Mouse (Mus musculus): ENCODE measurements around the gene I830077J02Rik. TPM values are rescaled to one million over a fixed set of nuclear protein-coding genes. Genes with fewer than 3 reads are reported as not detected.

Gene I830077J02Rik
- polyA plus RNA-seq, 1 experiment from 2014 or later, result 11.3 TPM

- no peaks in the 10 kb centered on the region for H3K79me2 ChIP-seq (ENCODE audit: inconsistent target)
- no peak overlapping the region for H3K4me3 ChIP-seq (ENCODE audit: inconsistent target)
- no peaks in the 10 kb centered on the region for H3K36me3 ChIP-seq (ENCODE audit: inconsistent target)
- peak overlapping the region; percentile 32 for H3K27ac ChIP-seq
- WGBS (ENCODE audit: missing documents), result 15% methylated on average over 11 of the region's 11 CpGs
These were observed 21.8 kb downstream of the I830077J02Rik start for GRCm38 (mm10) chr3:105910519-105911190.

- no peaks in the 10 kb centered on the region for H3K79me2 ChIP-seq (ENCODE audit: inconsistent target)
- H3K27ac ChIP-seq, result no peak overlapping the region
- no peaks in the 10 kb centered on the region for H3K36me3 ChIP-seq (ENCODE audit: inconsistent target)
- WGBS (ENCODE audit: missing documents), result 79% methylated on average over 4 of the region's 4 CpGs
- H3K4me3 ChIP-seq (ENCODE audit: inconsistent target), result no peak overlapping the region
These were observed 23.5 kb downstream of the I830077J02Rik start for GRCm38 (mm10) chr3:105908976-105909375.

GRCm38 (mm10) chr3:105907956-105908655 is 24.4 kb downstream of the I830077J02Rik start:
- 84% methylated on average over 8 of the region's 9 CpGs for WGBS (ENCODE audit: missing documents)
- Histone ChIP-seq H3K79me2 (ENCODE audit: inconsistent target) (no peaks in the 10 kb centered on the region), H3K4me3 (ENCODE audit: inconsistent target) (no peak overlapping the region), H3K27ac (no peak overlapping the region), H3K36me3 (ENCODE audit: inconsistent target) (no peaks in the 10 kb centered on the region)

GRCm38 (mm10) chr3:105904721-105905120 is 27.7 kb downstream of the I830077J02Rik start:
- WGBS (ENCODE audit: missing documents), result 93% methylated on average over 9 of the region's 9 CpGs
- Histone ChIP-seq H3K36me3 (ENCODE audit: inconsistent target) (no peaks in the 10 kb centered on the region), H3K4me3 (ENCODE audit: inconsistent target) (no peak overlapping the region), H3K27ac (no peak overlapping the region), H3K79me2 (ENCODE audit: inconsistent target) (no peaks in the 10 kb centered on the region)

- Histone ChIP-seq H3K79me2 (ENCODE audit: inconsistent target) (no peaks in the 10 kb centered on the region), H3K36me3 (ENCODE audit: inconsistent target) (no peaks in the 10 kb centered on the region), H3K27ac (no peak overlapping the region), H3K4me3 (ENCODE audit: inconsistent target) (no peak overlapping the region)
- 15% methylated on average over 4 of the region's 4 CpGs for WGBS (ENCODE audit: missing documents)
These were observed 28.3 kb downstream of the I830077J02Rik start for GRCm38 (mm10) chr3:105904213-105904612.

GRCm38 (mm10) chr3:105901468-105901867 is 31.0 kb downstream of the I830077J02Rik start:
- 0 out of 2 replicates have a peak overlapping the region, but pooled peaks have one; percentile 62 for H3K27ac ChIP-seq
- no peaks in the 10 kb centered on the region for H3K79me2 ChIP-seq (ENCODE audit: inconsistent target)
- H3K4me3 ChIP-seq (ENCODE audit: inconsistent target), result no peak overlapping the region
- H3K36me3 ChIP-seq (ENCODE audit: inconsistent target), result no peaks in the 10 kb centered on the region
- WGBS (ENCODE audit: missing documents), result 87% methylated on average over 4 of the region's 4 CpGs

GRCm38 (mm10) chr3:105900716-105901115 is 31.7 kb downstream of the I830077J02Rik start:
- Histone ChIP-seq H3K27ac (peak overlapping the region; percentile 62), H3K79me2 (ENCODE audit: inconsistent target) (no peaks in the 10 kb centered on the region), H3K36me3 (ENCODE audit: inconsistent target) (no peaks in the 10 kb centered on the region), H3K4me3 (ENCODE audit: inconsistent target) (no peak overlapping the region)
- 5% methylated on average over 3 of the region's 3 CpGs for WGBS (ENCODE audit: missing documents)

GRCm38 (mm10) chr3:105900266-105900665 is 32.2 kb downstream of the I830077J02Rik start:
- Histone ChIP-seq H3K4me3 (ENCODE audit: inconsistent target) (no peak overlapping the region), H3K27ac (peak overlapping the region; percentile 62)
- 28% methylated on average over 5 of the region's 6 CpGs for WGBS (ENCODE audit: missing documents)

GRCm38 (mm10) chr3:105899394-105900147 is 32.9 kb downstream of the I830077J02Rik start:
- Histone ChIP-seq H3K4me3 (ENCODE audit: inconsistent target) (no peak overlapping the region), H3K27ac (peak overlapping the region; percentile 62), H3K36me3 (ENCODE audit: inconsistent target) (no peaks in the 10 kb centered on the region), H3K79me2 (ENCODE audit: inconsistent target) (no peaks in the 10 kb centered on the region)
- WGBS (ENCODE audit: missing documents), result 48% methylated on average over 8 of the region's 8 CpGs

More at GRCm38 (mm10) chr3:105900266-105900665, 32.2 kb downstream of the I830077J02Rik start:
- Histone ChIP-seq H3K79me2 (ENCODE audit: inconsistent target) (no peaks in the 10 kb centered on the region), H3K36me3 (ENCODE audit: inconsistent target) (no peaks in the 10 kb centered on the region)

GRCm38 (mm10) chr3:105898861-105899260 is 33.6 kb downstream of the I830077J02Rik start:
- no peak overlapping the region for H3K4me3 ChIP-seq (ENCODE audit: inconsistent target)
- no peaks in the 10 kb centered on the region for H3K79me2 ChIP-seq (ENCODE audit: inconsistent target)
- no peaks in the 10 kb centered on the region for H3K36me3 ChIP-seq (ENCODE audit: inconsistent target)
- WGBS (ENCODE audit: missing documents), result 71% methylated on average over 11 of the region's 11 CpGs
- peak overlapping the region; percentile 62 for H3K27ac ChIP-seq

- H3K79me2 ChIP-seq (ENCODE audit: inconsistent target), result no peaks in the 10 kb centered on the region
- H3K4me3 ChIP-seq (ENCODE audit: inconsistent target), result no peak overlapping the region
- 0% methylated on average over 2 of the region's 2 CpGs for WGBS (ENCODE audit: missing documents)
- H3K27ac ChIP-seq, result peak overlapping the region; percentile 62
- H3K36me3 ChIP-seq (ENCODE audit: inconsistent target), result no peaks in the 10 kb centered on the region
These were observed 34.1 kb downstream of the I830077J02Rik start for GRCm38 (mm10) chr3:105898325-105898724.

- no peaks in the 10 kb centered on the region for H3K79me2 ChIP-seq (ENCODE audit: inconsistent target)
- 96% methylated on average over 3 of the region's 3 CpGs for WGBS (ENCODE audit: missing documents)
- H3K4me3 ChIP-seq (ENCODE audit: inconsistent target), result no peak overlapping the region
- H3K36me3 ChIP-seq (ENCODE audit: inconsistent target), result no peaks in the 10 kb centered on the region
- no peak overlapping the region for H3K27ac ChIP-seq
These were observed 35.7 kb downstream of the I830077J02Rik start for GRCm38 (mm10) chr3:105896811-105897210.

GRCm38 (mm10) chr3:105894601-105895592 is 37.6 kb downstream of the I830077J02Rik start:
- H3K4me3 ChIP-seq (ENCODE audit: inconsistent target), result peak overlapping the region; percentile 10; the same call in 1 of the 2 replicates
- H3K36me3 ChIP-seq (ENCODE audit: inconsistent target), result no peaks in the 10 kb centered on the region
- peak overlapping the region; percentile 99 for H3K27ac ChIP-seq
- WGBS (ENCODE audit: missing documents), result 4% methylated on average over 23 of the region's 23 CpGs
- H3K79me2 ChIP-seq (ENCODE audit: inconsistent target), result no peaks in the 10 kb centered on the region

- Histone ChIP-seq H3K4me3 (ENCODE audit: inconsistent target) (no peak overlapping the region), H3K79me2 (ENCODE audit: inconsistent target) (no peaks in the 10 kb centered on the region), H3K36me3 (ENCODE audit: inconsistent target) (no peaks in the 10 kb centered on the region), H3K27ac (peak overlapping the region; percentile 99)
- 45% methylated on average over 6 of the region's 6 CpGs for WGBS (ENCODE audit: missing documents)
These were observed 38.5 kb downstream of the I830077J02Rik start for GRCm38 (mm10) chr3:105893941-105894391.

Data from macrophage (primary cell).